Mouse (Mus musculus) small intestine, adult 2 months (tissue): ENCODE data around the gene Cd70. TPM values are rescaled to one million over a fixed set of nuclear protein-coding genes. Genes with fewer than 3 reads are reported as not detected.

Experiments used
- H3K27ac ChIP-seq: fragments of 200-500 bp; 2 replicates; pipeline ENCODE4 v1.5.1; 2012; ENCODE audit warnings: low read depth, low read length, control low read depth, inconsistent platforms; ENCODE audit not compliant: insufficient read depth
- H3K27me3 ChIP-seq: fragments of 200-500 bp; 2 replicates; pipeline ENCODE4 v1.6.1; 2012; ENCODE audit warnings: mild to moderate bottlenecking, moderate library complexity, low read length, inconsistent platforms; ENCODE audit not compliant: control insufficient read depth, insufficient read depth
- H3K36me3 ChIP-seq: fragments of 200-500 bp; 2 replicates; pipeline ENCODE4 v1.6.1; 2012; ENCODE audit warnings: mild to moderate bottlenecking, low read length, control low read depth, inconsistent platforms; ENCODE audit not compliant: control insufficient read depth, insufficient read depth
- H3K4me1 ChIP-seq: fragments of 200-500 bp; 2 replicates; pipeline ENCODE4 v1.6.1; 2012; ENCODE audit warnings: low read length, inconsistent platforms, mixed read lengths; ENCODE audit not compliant: control insufficient read depth, insufficient read depth, insufficient read length
- H3K4me3 ChIP-seq: fragments of 200-500 bp; 2 replicates; pipeline ENCODE4 v1.5.1; 2012; ENCODE audit warnings: low read depth, mild to moderate bottlenecking, control low read depth, inconsistent platforms, low read length, moderate library complexity
- CTCF ChIP-seq: fragments of 200-500 bp; IDR thresholded peaks from 2 replicates; pipeline ENCODE4 v1.5.1; 2012; ENCODE audit warnings: low read depth, mild to moderate bottlenecking, control low read depth, inconsistent platforms, low read length, moderate library complexity, mixed read lengths; ENCODE audit not compliant: insufficient replicate concordance, insufficient read length; ENCODE audit errors: extremely low read depth
- POLR2A ChIP-seq: fragments of 200-500 bp; IDR thresholded peaks from 2 replicates; pipeline ENCODE4 v1.6.1; 2012; ENCODE audit warnings: low read depth, mild to moderate bottlenecking, control low read depth, inconsistent platforms, low read length, moderate library complexity
- WGBS: fragments of 180-500 bp; shearing (Covaris S2); methylation state at CpG from one replicate; pipeline ENCODE4 v1.1.7; 2018; 5-methylcytosine and 5-hydroxymethylcytosine counted together
- polyA plus RNA-seq: library from polyadenylated mRNA; depleted of rRNA; stranded (reverse); fragments of >200 nt; gene quantifications from 2 replicates; pipeline ENCODE4 v1.2.3, GENCODE M21; 2012; rRNA removed

Gene Cd70
- not detected in 2 replicates for polyA plus RNA-seq

DNA sequence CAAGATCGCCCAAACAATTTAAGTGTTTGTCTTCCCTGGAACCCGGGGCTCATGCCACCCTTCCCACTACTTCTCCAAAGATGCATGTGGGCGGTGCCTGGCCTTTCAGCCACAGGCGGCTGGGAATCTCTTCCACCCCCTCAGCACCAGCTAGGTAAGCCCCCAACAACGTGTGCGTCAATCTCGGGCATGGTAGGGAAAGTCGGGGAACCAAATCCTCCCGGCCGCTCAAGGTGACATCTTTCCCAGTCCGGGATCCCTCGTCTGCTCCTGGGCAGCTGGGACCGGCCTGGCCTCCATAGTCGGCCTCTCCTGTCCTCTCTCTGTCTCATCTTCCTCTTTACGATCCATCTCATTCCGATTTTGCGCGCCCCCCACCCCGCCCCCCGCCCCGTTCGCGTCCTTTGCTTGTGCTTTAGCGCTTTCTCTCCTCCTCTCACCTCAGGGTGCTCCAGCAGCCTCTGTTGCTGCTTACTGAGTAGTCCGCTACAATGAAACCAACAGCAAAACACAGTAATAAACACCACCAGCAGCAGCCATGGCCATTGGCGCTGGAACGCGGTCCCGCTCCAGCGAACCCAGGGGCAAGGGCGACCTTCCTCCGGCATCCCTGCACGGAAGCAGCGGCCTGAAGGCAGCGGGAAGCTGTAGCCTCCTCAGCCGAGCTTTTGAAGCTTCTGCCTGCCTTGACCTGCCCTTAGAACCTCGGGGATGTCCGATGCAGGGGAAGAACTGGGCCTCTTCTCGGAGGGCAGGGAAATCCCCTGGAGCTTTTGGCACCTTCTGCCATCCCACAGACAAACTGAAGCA lies at the start of gene Cd70:
Gene Cd70 (minus strand): TSS at position 784 of the 810 bp plus-strand sequence.
- peaks cover 19% of the 10 kb centered on the region for H3K27me3 ChIP-seq
- H3K4me1 ChIP-seq, result no peaks in the 10 kb centered on the region
- 13% methylated on average over 39 of the region's 39 CpGs for WGBS
- no peak within 1 kb of the TSS for H3K27ac ChIP-seq
- no peaks in the 10 kb centered on the region for H3K36me3 ChIP-seq
- 0 out of 2 replicates have a peak within 1 kb of the TSS, but pooled peaks have one; percentile 1 for H3K4me3 ChIP-seq
- TF ChIP-seq CTCF (no peak), POLR2A (no peak)

DNA sequence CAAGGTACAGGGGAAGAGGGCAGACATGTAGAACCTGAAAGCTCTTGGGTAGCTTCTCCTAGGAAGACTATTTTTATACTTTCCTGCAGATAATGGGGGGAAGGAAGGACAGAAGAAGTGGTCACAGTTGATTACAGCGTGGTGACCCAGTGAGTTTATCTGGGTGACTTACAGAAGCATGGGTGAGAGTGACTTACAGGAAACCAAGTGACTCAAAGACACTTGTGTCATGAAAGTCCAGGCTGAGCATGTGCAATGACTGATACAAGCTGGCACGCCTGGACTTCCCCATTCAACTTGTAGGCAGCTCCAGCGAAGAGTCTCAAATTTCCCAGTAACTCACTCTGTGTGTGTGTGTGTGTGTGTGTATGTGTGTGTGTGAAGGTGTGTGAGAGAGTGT lies 48.7 kb upstream of the Cd70 start:
- Histone ChIP-seq H3K4me1 (0 out of 2 replicates have a peak, but pooled peaks cover 3% of the 10 kb centered on the region), H3K4me3 (no peak overlapping the region), H3K27me3 (no peaks in the 10 kb centered on the region), H3K36me3 (no peaks in the 10 kb centered on the region), H3K27ac (no peak overlapping the region)
- TF ChIP-seq POLR2A, result no peak
- TF ChIP-seq CTCF, result no peak
- 60% methylated on average over 3 of the region's 3 CpGs for WGBS

- TF ChIP-seq CTCF (no peak), POLR2A (no peak)
- Histone ChIP-seq H3K27ac (no peak overlapping the region), H3K27me3 (no peaks in the 10 kb centered on the region), H3K4me3 (no peak overlapping the region), H3K36me3 (no peaks in the 10 kb centered on the region), H3K4me1 (no peaks in the 10 kb centered on the region)
- 75% methylated on average over 8 of the region's 8 CpGs for WGBS
Observed at GRCm38 (mm10) chr17:57195326-57196010, 45.9 kb upstream of the Cd70 start.

GRCm38 (mm10) chr17:57194771-57195170 lies 45.2 kb upstream of the Cd70 start:
- H3K27ac ChIP-seq, result no peak overlapping the region
- H3K4me1 ChIP-seq, result no peaks in the 10 kb centered on the region
- no peaks in the 10 kb centered on the region for H3K27me3 ChIP-seq
- no peak for TF ChIP-seq POLR2A
- TF ChIP-seq CTCF, result no peak
- H3K4me3 ChIP-seq, result no peak overlapping the region
- no peaks in the 10 kb centered on the region for H3K36me3 ChIP-seq
- WGBS, result 90% methylated on average over 3 of the region's 3 CpGs

- Histone ChIP-seq H3K27me3 (no peaks in the 10 kb centered on the region), H3K4me3 (peak within 1 kb of the TSS; percentile 40), H3K27ac (no peak within 1 kb of the TSS), H3K36me3 (no peaks in the 10 kb centered on the region), H3K4me1 (no peaks in the 10 kb centered on the region)
- 68% methylated on average over 11 of the region's 11 CpGs for WGBS
- no peak for TF ChIP-seq CTCF
- TF ChIP-seq POLR2A, result no peak
Observed at GRCm38 (mm10) chr17:57194041-57194507, 44.5 kb upstream of the Cd70 start, which contains the start of gene Tnfsf14. Gene Tnfsf14, minus strand, starts transcription at chr17:57194177.

DNA sequence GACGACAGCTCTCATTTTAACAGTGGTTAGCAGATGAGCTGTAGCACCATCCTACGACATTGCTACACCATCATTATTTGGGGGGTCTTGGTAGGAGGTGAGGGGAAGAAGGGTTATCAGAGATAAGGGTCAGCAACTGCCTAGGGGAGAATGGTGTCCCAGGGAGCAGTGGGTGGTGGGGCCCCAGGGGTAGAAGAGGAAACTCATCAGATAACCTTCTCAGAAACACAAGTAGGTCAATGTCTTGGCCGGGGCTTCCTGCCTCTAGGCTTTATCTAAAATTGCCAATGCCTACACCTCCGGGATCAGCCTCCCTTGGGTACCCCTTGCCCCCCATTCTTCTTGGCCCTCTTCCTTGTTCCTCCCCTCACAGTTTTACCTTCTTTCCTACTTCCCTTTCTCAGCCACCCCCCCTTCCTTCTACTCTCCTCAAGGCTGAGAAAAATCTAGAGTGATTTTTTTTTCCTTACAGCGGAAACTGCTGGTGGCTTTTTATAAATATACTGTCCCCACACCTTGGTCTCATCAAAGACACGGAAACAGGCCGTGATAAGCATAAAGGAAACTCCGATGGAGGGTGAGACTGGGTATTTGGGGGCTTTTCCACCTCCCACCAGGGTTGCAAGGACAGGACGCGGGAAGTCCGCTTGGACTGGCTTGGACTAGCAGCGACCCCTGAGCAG lies 39.1 kb upstream of the Cd70 start:
- no peaks in the 10 kb centered on the region for H3K36me3 ChIP-seq
- 63% methylated on average over 12 of the region's 12 CpGs for WGBS
- peak overlapping the region; percentile 65 for H3K27ac ChIP-seq
- TF ChIP-seq CTCF, result no peak
- no peak for TF ChIP-seq POLR2A
- H3K27me3 ChIP-seq, result no peaks in the 10 kb centered on the region
- H3K4me1 ChIP-seq, result no peaks in the 10 kb centered on the region
- no peak overlapping the region; the same call in 1 of the 2 replicates for H3K4me3 ChIP-seq
